Mouse (Mus musculus) hindbrain, embryonic 12.5 days (tissue): ENCODE results near the gene Tspan18. TPM values are rescaled to one million over a fixed set of nuclear protein-coding genes. Genes with fewer than 3 reads are reported as not detected.

ENCODE experiments used
- ATAC-seq: fragments of 200-750 bp; cut with Nextera tagmentation; 2 replicates; pipeline ENCODE4 v1.8.0; 2017; ENCODE audit warnings: moderate TSS enrichment; ENCODE audit not compliant: low FRiP score
- H3K27ac ChIP-seq: fragments of 300-500 bp; sonication (generic); 2 replicates; pipeline ENCODE4 v1.5.1; 2016; ENCODE audit warnings: mild to moderate bottlenecking
- H3K27me3 ChIP-seq: fragments of 300-500 bp; sonication (generic); 2 replicates; pipeline ENCODE4 v1.6.1; 2016; ENCODE audit warnings: mild to moderate bottlenecking
- H3K36me3 ChIP-seq: fragments of 300-500 bp; sonication (generic); 2 replicates; pipeline ENCODE4 v1.6.1; 2016; ENCODE audit warnings: mild to moderate bottlenecking
- H3K4me1 ChIP-seq: fragments of 300-500 bp; sonication (generic); 2 replicates; pipeline ENCODE4 v1.6.1; 2016
- H3K4me2 ChIP-seq: fragments of 300-500 bp; sonication (generic); replicated peaks from 2 replicates; pipeline ENCODE4 v1.6.1; 2016; ENCODE audit warnings: mild to moderate bottlenecking
- H3K4me3 ChIP-seq: fragments of 300-500 bp; sonication (generic); 2 replicates; pipeline ENCODE4 v1.5.1; 2016; ENCODE audit warnings: mild to moderate bottlenecking
- H3K9ac ChIP-seq: fragments of 300-500 bp; sonication (generic); 2 replicates; pipeline ENCODE4 v1.6.1; 2016; ENCODE audit warnings: mild to moderate bottlenecking, moderate library complexity
- H3K9me3 ChIP-seq: fragments of 300-500 bp; sonication (generic); replicated peaks from 2 replicates; pipeline ENCODE4 v1.6.1; 2016; ENCODE audit warnings: mild to moderate bottlenecking
- WGBS: fragments of 180-500 bp; shearing (Covaris S2); methylation state at CpG from one replicate; pipeline ENCODE4 v1.1.7; 2016; 5-methylcytosine and 5-hydroxymethylcytosine counted together
- polyA plus RNA-seq: library from polyadenylated mRNA; unstranded; fragments of >200 nt; fragmentation: Nextera tagmentation; extraction: Ambion mirVana; gene quantifications from 2 replicates; pipeline ENCODE4 v1.2.1, GENCODE M21; 2016

Gene Tspan18
- polyA plus RNA-seq, 1 experiment from 2014 or later = 34.2 TPM

DNA sequence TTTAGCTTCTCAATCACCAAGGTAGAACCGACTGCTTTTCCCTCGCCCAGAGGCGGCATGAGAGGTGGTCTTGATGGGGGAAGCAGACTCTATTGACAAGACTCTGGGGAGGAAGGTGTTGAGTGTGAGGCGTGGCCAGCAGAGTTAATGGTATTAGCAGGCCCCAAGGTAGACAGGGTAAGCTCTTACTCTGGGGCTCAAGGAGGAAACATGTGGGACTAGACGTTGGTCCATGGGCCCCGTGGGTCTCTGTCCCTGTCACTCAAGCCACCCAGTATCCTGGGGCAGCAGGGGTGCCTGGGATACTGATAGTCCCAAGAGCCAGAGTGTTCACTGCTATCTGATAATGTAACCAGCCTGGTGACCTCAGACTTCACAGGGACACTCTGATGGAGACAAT is 26.0 kb upstream of the Tspan18 start:
- H3K27me3 ChIP-seq = no peaks in the 10 kb centered on the region
- no peak overlapping the region for H3K27ac ChIP-seq
- H3K36me3 ChIP-seq = no peaks in the 10 kb centered on the region
- H3K9me3 ChIP-seq = no peaks in the 10 kb centered on the region
- no peak overlapping the region for H3K9ac ChIP-seq
- no peak overlapping the region for H3K4me3 ChIP-seq
- no peak overlapping the region for H3K4me2 ChIP-seq
- peaks cover 14% of the 10 kb centered on the region for H3K4me1 ChIP-seq
- 82% methylated on average over 6 of the region's 6 CpGs for WGBS
- 0 out of 2 replicates have a peak, but pooled peaks have one; percentile 7 for ATAC-seq

DNA sequence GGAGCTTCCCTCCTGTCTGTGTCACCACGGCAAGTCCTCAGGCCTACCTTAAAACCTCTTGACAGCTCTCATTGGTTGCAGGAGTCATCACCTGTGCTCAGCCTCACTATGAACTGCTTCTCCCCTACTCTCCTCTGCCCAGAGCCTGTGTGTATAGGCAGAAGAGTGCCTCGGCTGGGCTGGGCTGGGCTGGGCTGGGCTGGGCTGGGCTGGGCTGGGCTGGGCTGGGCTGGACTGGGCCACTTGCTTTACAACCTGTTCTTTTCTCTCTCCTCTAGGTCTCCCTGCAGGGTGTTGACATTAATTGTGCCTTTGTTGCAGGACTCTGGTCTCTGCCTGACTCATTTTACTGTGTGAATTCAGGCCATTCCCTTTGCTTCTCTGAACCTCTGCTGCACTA is 23.1 kb upstream of the Tspan18 start:
- ATAC-seq = no peak
- Histone ChIP-seq H3K4me2 (no peak overlapping the region), H3K27ac (no peak overlapping the region), H3K4me3 (no peak overlapping the region), H3K4me1 (peaks cover 7% of the 10 kb centered on the region), H3K36me3 (no peaks in the 10 kb centered on the region), H3K27me3 (no peaks in the 10 kb centered on the region), H3K9ac (no peak overlapping the region), H3K9me3 (no peaks in the 10 kb centered on the region)
- WGBS = 54% methylated on average over 2 of the region's 2 CpGs

DNA sequence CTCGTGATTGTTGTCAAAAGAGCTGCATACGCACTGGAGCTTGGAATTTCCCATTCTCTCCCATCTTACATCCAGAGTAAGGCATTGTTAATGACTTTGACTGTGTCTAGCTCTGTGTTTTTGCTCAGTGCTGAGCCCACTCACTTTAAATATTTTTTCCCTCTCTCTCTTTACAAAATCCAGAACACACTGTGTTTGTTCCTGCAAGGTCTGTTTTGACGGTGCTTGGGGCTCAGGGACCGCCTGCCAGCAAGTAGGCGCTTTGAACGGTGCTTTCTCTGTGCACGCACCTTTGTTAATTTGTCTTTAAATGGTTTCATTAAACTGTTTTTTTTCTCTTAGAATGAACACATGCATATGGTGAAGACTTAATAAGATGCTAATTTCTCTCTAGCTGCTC is 21.5 kb upstream of the Tspan18 start:
- 0 out of 2 replicates have a peak overlapping the region, but pooled peaks have one; percentile 12 for H3K27ac ChIP-seq
- WGBS = 61% methylated on average over 7 of the region's 7 CpGs

GRCm38 (mm10) chr2:93354621-93355020 is 20.3 kb upstream of the Tspan18 start:
- Histone ChIP-seq H3K9ac (no peak overlapping the region), H3K36me3 (no peaks in the 10 kb centered on the region), H3K4me2 (no peak overlapping the region), H3K27ac (no peak overlapping the region), H3K4me1 (peaks cover 7% of the 10 kb centered on the region), H3K9me3 (no peaks in the 10 kb centered on the region), H3K4me3 (no peak overlapping the region), H3K27me3 (no peaks in the 10 kb centered on the region)
- WGBS = 72% methylated on average over 1 of the region's 1 CpGs
- no peak for ATAC-seq

More for the DNA sequence above, 21.5 kb upstream of the Tspan18 start:
- Histone ChIP-seq H3K4me1 (peaks cover 7% of the 10 kb centered on the region), H3K4me3 (no peak overlapping the region), H3K4me2 (no peak overlapping the region), H3K27me3 (no peaks in the 10 kb centered on the region), H3K36me3 (no peaks in the 10 kb centered on the region), H3K9ac (no peak overlapping the region), H3K9me3 (no peaks in the 10 kb centered on the region)
- ATAC-seq = no peak

- Histone ChIP-seq H3K4me1 (peaks cover 7% of the 10 kb centered on the region), H3K9me3 (no peaks in the 10 kb centered on the region), H3K9ac (no peak overlapping the region), H3K27ac (no peak overlapping the region), H3K27me3 (no peaks in the 10 kb centered on the region), H3K36me3 (no peaks in the 10 kb centered on the region), H3K4me2 (no peak overlapping the region), H3K4me3 (no peak overlapping the region)
- ATAC-seq = 0 out of 2 replicates have a peak, but pooled peaks have one; percentile 21
- 88% methylated on average over 4 of the region's 4 CpGs for WGBS
Measured at GRCm38 (mm10) chr2:93353725-93354124, 19.4 kb upstream of the Tspan18 start.

- Histone ChIP-seq H3K4me2 (no peak overlapping the region), H3K36me3 (no peaks in the 10 kb centered on the region), H3K9me3 (no peaks in the 10 kb centered on the region), H3K27me3 (no peaks in the 10 kb centered on the region), H3K4me1 (peaks cover 7% of the 10 kb centered on the region), H3K27ac (no peak overlapping the region), H3K4me3 (no peak overlapping the region), H3K9ac (no peak overlapping the region)
- WGBS = 82% methylated on average over 8 of the region's 8 CpGs
- ATAC-seq = no peak
Measured at GRCm38 (mm10) chr2:93352915-93353685, 18.8 kb upstream of the Tspan18 start.

DNA sequence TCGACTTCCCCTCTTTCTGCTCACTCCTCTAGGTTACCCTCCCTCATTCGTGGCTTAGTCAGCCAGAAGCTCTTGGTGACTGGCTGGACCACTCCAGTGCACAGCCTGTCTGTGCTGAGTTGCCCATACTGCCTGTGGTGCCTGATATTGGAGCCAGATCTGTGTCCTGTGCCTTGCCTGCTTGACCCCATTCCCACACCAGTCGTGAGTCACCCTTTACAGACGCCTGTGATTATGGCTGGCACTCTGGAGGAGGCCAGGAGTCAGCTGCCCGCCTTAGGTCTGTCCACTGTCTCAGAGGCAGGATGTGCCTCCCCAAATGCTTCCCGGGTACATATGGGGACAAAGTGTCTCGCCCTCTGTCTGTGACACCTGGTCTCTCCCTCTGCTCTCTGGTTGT is 17.0 kb upstream of the Tspan18 start:
- no peak for ATAC-seq
- WGBS = 65% methylated on average over 6 of the region's 7 CpGs
- H3K36me3 ChIP-seq = no peaks in the 10 kb centered on the region

GRCm38 (mm10) chr2:93347018-93347417 is 12.7 kb upstream of the Tspan18 start:
- Histone ChIP-seq H3K4me1 (no peaks in the 10 kb centered on the region), H3K4me2 (no peak overlapping the region), H3K9ac (no peak overlapping the region), H3K4me3 (no peak overlapping the region), H3K27ac (no peak overlapping the region), H3K27me3 (no peaks in the 10 kb centered on the region), H3K36me3 (no peaks in the 10 kb centered on the region), H3K9me3 (no peaks in the 10 kb centered on the region)
- ATAC-seq = no peak
- 78% methylated on average over 5 of the region's 5 CpGs for WGBS

More for the DNA sequence above, 17.0 kb upstream of the Tspan18 start:
- Histone ChIP-seq H3K27me3 (no peaks in the 10 kb centered on the region), H3K9me3 (no peaks in the 10 kb centered on the region), H3K4me3 (no peak overlapping the region), H3K9ac (no peak overlapping the region), H3K4me2 (no peak overlapping the region), H3K27ac (no peak overlapping the region), H3K4me1 (peaks cover 7% of the 10 kb centered on the region)

GRCm38 (mm10) chr2:93346609-93347008 is 12.3 kb upstream of the Tspan18 start:
- 26% methylated on average over 6 of the region's 6 CpGs for WGBS
- no peak overlapping the region for H3K4me2 ChIP-seq

DNA sequence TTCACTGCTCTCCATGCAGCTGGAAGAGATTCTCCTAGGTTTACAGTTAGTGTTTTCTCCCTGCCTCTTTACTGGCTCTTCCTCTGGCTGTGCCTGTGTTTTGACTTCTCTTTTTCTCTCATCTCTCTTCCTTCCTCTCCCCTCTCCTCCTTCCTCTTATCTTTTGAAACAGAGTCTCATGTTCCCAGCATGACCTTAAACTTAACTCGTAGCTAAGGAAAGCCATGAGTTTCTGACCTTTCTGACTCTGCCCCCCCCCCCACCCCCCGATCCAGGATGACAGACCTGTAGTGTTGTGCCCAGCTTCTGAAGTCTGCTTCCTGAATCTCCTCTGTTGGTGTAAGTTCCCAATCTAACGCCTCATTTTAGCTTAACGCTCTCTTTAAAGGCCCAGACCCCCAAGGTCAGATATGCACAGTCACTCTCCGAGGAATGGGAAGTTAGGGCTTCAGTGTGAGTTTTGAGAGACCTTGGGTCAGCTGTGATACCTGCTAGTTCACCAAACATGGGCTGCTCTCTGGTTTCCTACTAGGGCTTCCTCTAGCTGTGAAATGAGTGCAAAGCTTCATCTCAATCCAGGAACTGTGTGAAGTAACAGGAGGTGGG is 11.5 kb upstream of the Tspan18 start:
- no peaks in the 10 kb centered on the region for H3K27me3 ChIP-seq
- H3K27ac ChIP-seq = no peak overlapping the region
- no peak for ATAC-seq
- H3K9me3 ChIP-seq = no peaks in the 10 kb centered on the region
- no peak overlapping the region for H3K9ac ChIP-seq
- H3K36me3 ChIP-seq = no peaks in the 10 kb centered on the region
- no peak overlapping the region for H3K4me3 ChIP-seq
- no peak overlapping the region for H3K4me2 ChIP-seq
- no peaks in the 10 kb centered on the region for H3K4me1 ChIP-seq
- 64% methylated on average over 5 of the region's 5 CpGs for WGBS

More at GRCm38 (mm10) chr2:93346609-93347008, 12.3 kb upstream of the Tspan18 start:
- Histone ChIP-seq H3K36me3 (no peaks in the 10 kb centered on the region), H3K9ac (no peak overlapping the region), H3K27ac (no peak overlapping the region), H3K9me3 (no peaks in the 10 kb centered on the region), H3K4me1 (no peaks in the 10 kb centered on the region), H3K27me3 (no peaks in the 10 kb centered on the region), H3K4me3 (no peak overlapping the region)
- no peak for ATAC-seq

DNA sequence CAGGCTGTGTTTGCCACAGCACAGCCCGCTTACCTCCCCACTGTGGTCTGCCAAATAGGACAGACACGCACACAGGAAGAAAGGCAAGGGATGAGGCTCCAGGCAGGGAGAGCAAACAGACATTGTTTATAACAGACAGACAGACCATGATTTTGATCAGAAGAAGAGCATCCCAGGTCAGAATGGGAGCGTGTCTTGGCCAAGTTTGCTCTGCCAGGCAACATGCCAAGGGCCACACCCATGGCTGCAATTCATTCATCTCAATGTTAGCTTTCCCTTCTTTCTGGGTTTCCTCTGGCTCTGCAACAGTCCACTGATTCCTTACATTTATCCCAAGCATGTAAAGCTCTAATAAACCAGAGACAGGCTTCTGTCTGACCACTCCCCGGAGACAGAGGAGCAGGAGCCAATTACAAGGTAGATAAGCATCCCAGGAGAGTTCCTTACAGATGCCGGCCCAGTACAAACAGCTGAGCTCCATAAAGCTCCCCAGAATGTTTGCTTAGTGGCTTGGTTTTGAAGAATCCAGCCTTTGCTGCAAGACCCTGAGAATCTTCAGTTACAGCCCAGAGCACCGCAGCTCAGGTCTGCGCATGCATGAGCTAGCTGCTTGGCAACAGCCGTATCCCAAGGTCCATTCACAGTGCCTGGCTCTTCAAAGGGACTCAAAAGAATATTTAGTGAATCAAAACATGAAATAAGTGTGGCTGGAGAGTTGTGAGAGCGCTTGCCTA is 5.2 kb upstream of the Tspan18 start:
- Histone ChIP-seq H3K27ac (peak overlapping the region; percentile 31), H3K9ac (no peak overlapping the region), H3K4me2 (no peak overlapping the region), H3K4me3 (no peak overlapping the region), H3K27me3 (no peaks in the 10 kb centered on the region), H3K36me3 (no peaks in the 10 kb centered on the region), H3K4me1 (peaks cover 31% of the 10 kb centered on the region), H3K9me3 (no peaks in the 10 kb centered on the region)
- WGBS = 55% methylated on average over 9 of the region's 9 CpGs
- ATAC-seq = no peak

GRCm38 (mm10) chr2:93335996-93336395 is 1.7 kb upstream of the Tspan18 start:
- no peak overlapping the region for H3K4me2 ChIP-seq
- no peak overlapping the region for H3K4me3 ChIP-seq
- no peak overlapping the region for H3K27ac ChIP-seq
- H3K36me3 ChIP-seq = no peaks in the 10 kb centered on the region
- H3K27me3 ChIP-seq = no peaks in the 10 kb centered on the region
- H3K4me1 ChIP-seq = peaks cover 57% of the 10 kb centered on the region
- 80% methylated on average over 11 of the region's 11 CpGs for WGBS
- H3K9me3 ChIP-seq = no peaks in the 10 kb centered on the region
- no peak for ATAC-seq
- no peak overlapping the region for H3K9ac ChIP-seq
